ENCODE assay signal across 8 mouse cellular contexts in the genomic region with DNA sequence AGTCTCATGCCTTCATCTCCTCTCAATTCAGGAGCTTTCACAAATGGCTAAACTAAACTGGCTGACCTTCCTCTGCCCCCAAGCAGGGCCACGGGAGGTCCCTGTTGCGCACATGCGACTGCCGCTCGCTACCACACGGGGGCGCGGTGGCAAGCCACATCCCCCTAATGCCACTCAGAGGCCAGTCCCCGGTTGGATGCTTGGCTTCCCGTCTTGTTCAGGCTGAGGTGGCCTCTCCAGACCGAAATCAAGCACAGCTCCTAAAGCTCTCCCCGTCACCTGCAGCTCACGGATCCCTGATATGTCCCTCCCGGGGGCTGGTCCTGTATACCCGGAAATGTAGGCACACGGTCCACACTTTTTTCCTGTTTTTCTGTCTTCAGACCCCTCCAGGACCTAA. TPM values are rescaled to one million over a fixed set of nuclear protein-coding genes. Genes with fewer than 3 reads are reported as not detected.
A peak's percentile ranks its signal among the peaks of the same experiment; 100 is the strongest.
DNase-seq lines count a peak whose midpoint lies in the region; ATAC-seq and TF ChIP-seq lines count a peak whose summit lies in the region.

No protein-coding gene starts in this region.

- DNase-seq in cerebellum, adult 11-12 months: peak; percentile 85
- DNase-seq in forebrain, postnatal 0 days: peak; percentile 85
- DNase-seq in heart, postnatal 36 days: peak; percentile 88 to 89
- peak; percentile 91 for DNase-seq in layer of hippocampus, adult 11-12 months (ENCODE audit: low spot score)
- DNase-seq in liver, postnatal 0 days: peak; percentile 84

- intact Hi-C loops in heart, postnatal 36 days (cut with DNase I): no loop called here

- 2% methylated on average over 16 of the region's 16 CpGs for WGBS in forebrain, postnatal 0 days
- 3% methylated on average over 16 of the region's 16 CpGs for WGBS in liver, postnatal 0 days (ENCODE audit: insufficient replicate concordance)
- WGBS in neural tube, embryonic 13.5 days: under 1% methylated on average over 16 of the region's 16 CpGs

- peak overlapping the region; percentile 98 for H3K4me2 ChIP-seq in forebrain, postnatal 0 days (ENCODE audit: low read depth)
- peak overlapping the region; percentile 85 for H3K4me2 ChIP-seq in liver, postnatal 0 days (ENCODE audit: low read depth, low read length)
- H3K4me2 ChIP-seq in neural tube, embryonic 13.5 days: peak overlapping the region; percentile 96

- TF ChIP-seq EP300 in liver, postnatal 0 days (IDR thresholded peaks at IDR 0.05; ENCODE audit: low read depth): no peak

- peak; percentile 29; the same call in 1 of the 2 replicates for TF ChIP-seq POLR2A in testis, adult 2 months (IDR thresholded peaks at IDR 0.05; ENCODE audit: control insufficient read depth, low read depth, low read length)

- no peaks in the 10 kb centered on the region for H3K9me3 ChIP-seq in E14TG2a.4 (ENCODE audit: low read length)
- H3K9me3 ChIP-seq in forebrain, postnatal 0 days (ENCODE audit: low read length): no peaks in the 10 kb centered on the region
- no peaks in the 10 kb centered on the region for H3K9me3 ChIP-seq in liver, postnatal 0 days (ENCODE audit: low read length)
- no peaks in the 10 kb centered on the region for H3K9me3 ChIP-seq in neural tube, embryonic 13.5 days

- no peaks in the 10 kb centered on the region for H3K36me3 ChIP-seq in E14TG2a.4 (ENCODE audit: insufficient read depth, low read length)
- H3K36me3 ChIP-seq in forebrain, postnatal 0 days (ENCODE audit: insufficient read depth): no peaks in the 10 kb centered on the region
- no peaks in the 10 kb centered on the region for H3K36me3 ChIP-seq in liver, postnatal 0 days (replicated peaks; ENCODE audit: insufficient read depth, low read length)
- no peaks in the 10 kb centered on the region for H3K36me3 ChIP-seq in neural tube, embryonic 13.5 days
- no peaks in the 10 kb centered on the region for H3K36me3 ChIP-seq in testis, adult 2 months (ENCODE audit: control insufficient read depth, insufficient read depth, low read length)

- peak; percentile 42 for ATAC-seq in forebrain, postnatal 0 days
- peak; percentile 49 for ATAC-seq in liver, postnatal 0 days
- peak; percentile 29 for ATAC-seq in neural tube, embryonic 13.5 days (ENCODE audit: low read depth)

- H3K27ac ChIP-seq in forebrain, postnatal 0 days (ENCODE audit: low read depth, low read length): 0 out of 2 replicates have a peak overlapping the region, but pooled peaks have one; percentile 58
- H3K27ac ChIP-seq in liver, postnatal 0 days (ENCODE audit: low read depth): no peak overlapping the region
- peak overlapping the region; percentile 19; the same call in 1 of the 2 replicates for H3K27ac ChIP-seq in neural tube, embryonic 13.5 days (replicated peaks)
- peak overlapping the region; percentile 64 for H3K27ac ChIP-seq in testis, adult 2 months (ENCODE audit: control insufficient read depth, insufficient read depth, low read depth, low read length)

- peak overlapping the region; percentile 74 for H3K4me3 ChIP-seq in E14TG2a.4 (replicated peaks; ENCODE audit: low read length)
- H3K4me3 ChIP-seq in forebrain, postnatal 0 days (ENCODE audit: low read depth, low read length): peak overlapping the region; percentile 67
- peak overlapping the region; percentile 19 for H3K4me3 ChIP-seq in liver, postnatal 0 days (ENCODE audit: low read depth, low read length)
- peak overlapping the region; percentile 66 for H3K4me3 ChIP-seq in neural tube, embryonic 13.5 days
- H3K4me3 ChIP-seq in testis, adult 2 months (ENCODE audit: control insufficient read depth, low read depth, low read length): peak overlapping the region; percentile 60

- H3K4me1 ChIP-seq in E14TG2a.4 (replicated peaks; ENCODE audit: low read depth, low read length): peaks cover 24% of the 10 kb centered on the region
- peaks cover 15% of the 10 kb centered on the region for H3K4me1 ChIP-seq in forebrain, postnatal 0 days (ENCODE audit: insufficient read depth)
- H3K4me1 ChIP-seq in liver, postnatal 0 days (ENCODE audit: insufficient read depth): peaks cover 14% of the 10 kb centered on the region
- peaks cover 31% of the 10 kb centered on the region for H3K4me1 ChIP-seq in neural tube, embryonic 13.5 days (replicated peaks)
- peaks cover 21% of the 10 kb centered on the region for H3K4me1 ChIP-seq in testis, adult 2 months (ENCODE audit: control insufficient read depth, insufficient read depth, low read length)

- peak overlapping the region; percentile 22 for H3K9ac ChIP-seq in forebrain, postnatal 0 days
- H3K9ac ChIP-seq in liver, postnatal 0 days (replicated peaks): peak overlapping the region; percentile 22
- H3K9ac ChIP-seq in neural tube, embryonic 13.5 days: peak overlapping the region; percentile 22; the same call in 1 of the 2 replicates

- peaks cover 90% of the 10 kb centered on the region for H3K27me3 ChIP-seq in E14TG2a.4 (ENCODE audit: insufficient read depth, low read length)
- H3K27me3 ChIP-seq in forebrain, postnatal 0 days (ENCODE audit: insufficient read depth, low read length): no peaks in the 10 kb centered on the region
- H3K27me3 ChIP-seq in liver, postnatal 0 days (ENCODE audit: insufficient read depth, low read length): peaks cover 44% of the 10 kb centered on the region
- peaks cover 31% of the 10 kb centered on the region for H3K27me3 ChIP-seq in neural tube, embryonic 13.5 days
- H3K27me3 ChIP-seq in testis, adult 2 months (ENCODE audit: control insufficient read depth, insufficient read depth, low read length): no peaks in the 10 kb centered on the region

- peak; percentile 88 for TF ChIP-seq CTCF in E14TG2a.4 (conservative IDR thresholded peaks at IDR 0.05; ENCODE audit: low read length)
- TF ChIP-seq CTCF in forebrain, postnatal 0 days (IDR thresholded peaks at IDR 0.05; ENCODE audit: low read depth): peak; percentile 96
- peak; percentile 94 for TF ChIP-seq CTCF in liver, postnatal 0 days (IDR thresholded peaks at IDR 0.05; ENCODE audit: low read depth)
- TF ChIP-seq CTCF in testis, adult 2 months (IDR thresholded peaks at IDR 0.05; ENCODE audit: control insufficient read depth, insufficient read depth, insufficient replicate concordance, low read depth, low read length): peak; percentile 97

RNA-seq across cellular contexts. Expression of a gene that starts 1.1 kb away (rescaled TPM):
- 30.4 and 34.9 TPM in 2 replicates for total RNA-seq in forebrain, postnatal 0 days (2014; rRNA removed)
- polyA plus RNA-seq in forebrain, postnatal 0 days (2015; fragmentation: Nextera tagmentation; extraction: Ambion mirVana): 41.8 and 49.6 TPM in 2 replicates
- total RNA-seq in heart, postnatal 36 days (2021): under 1 TPM; 0.41 to 0.44 TPM
- polyA plus RNA-seq in liver, postnatal 0 days (2015; fragmentation: Nextera tagmentation; extraction: Ambion mirVana): 0.09 and 0.23 TPM in 2 replicates
- 14.9 and 15.8 TPM in 2 replicates for polyA plus RNA-seq in neural tube, embryonic 13.5 days (2015; fragmentation: Nextera tagmentation; extraction: Ambion mirVana)
- 17.9 and 19.7 TPM in 2 replicates for polyA plus RNA-seq in testis, adult 2 months (2012; rRNA removed)

RNA-seq across cellular contexts. Expression of a gene that starts 27.0 kb away (rescaled TPM):
- total RNA-seq in forebrain, postnatal 0 days (2014; rRNA removed): 3.9 and 5.2 TPM in 2 replicates
- 1.1 and 1.5 TPM in 2 replicates for polyA plus RNA-seq in forebrain, postnatal 0 days (2015; fragmentation: Nextera tagmentation; extraction: Ambion mirVana)
- 1 to 10 TPM in 1 of 2 experiments, under 1 TPM in 1; 0.94 to 1.6 TPM for total RNA-seq in heart, postnatal 36 days (2021)
- 0.02 TPM in 1 of 2 replicates, not detected in the other for polyA plus RNA-seq in liver, postnatal 0 days (2015; fragmentation: Nextera tagmentation; extraction: Ambion mirVana)
- polyA plus RNA-seq in neural tube, embryonic 13.5 days (2015; fragmentation: Nextera tagmentation; extraction: Ambion mirVana): 1.6 TPM in 2 replicates
- 0.82 and 1.0 TPM in 2 replicates for polyA plus RNA-seq in testis, adult 2 months (2012; rRNA removed)

RNA-seq across cellular contexts. Expression of a gene that starts 37.7 kb away (rescaled TPM):
- 69.1 and 82.9 TPM in 2 replicates for total RNA-seq in forebrain, postnatal 0 days (2014; rRNA removed)
- 42.8 and 43.5 TPM in 2 replicates for polyA plus RNA-seq in forebrain, postnatal 0 days (2015; fragmentation: Nextera tagmentation; extraction: Ambion mirVana)
- total RNA-seq in heart, postnatal 36 days (2021): 10 to 100 TPM; 74.3 to 87.1 TPM
- 4.6 and 4.8 TPM in 2 replicates for polyA plus RNA-seq in liver, postnatal 0 days (2015; fragmentation: Nextera tagmentation; extraction: Ambion mirVana)
- 91.4 and 94.3 TPM in 2 replicates for polyA plus RNA-seq in neural tube, embryonic 13.5 days (2015; fragmentation: Nextera tagmentation; extraction: Ambion mirVana)
- polyA plus RNA-seq in testis, adult 2 months (2012; rRNA removed): 3.8 and 4.0 TPM in 2 replicates

RNA-seq across cellular contexts. Expression of a gene that starts 57.8 kb away (rescaled TPM):
- total RNA-seq in forebrain, postnatal 0 days (2014; rRNA removed): 66.1 and 68.0 TPM in 2 replicates
- 15.5 and 16.2 TPM in 2 replicates for polyA plus RNA-seq in forebrain, postnatal 0 days (2015; fragmentation: Nextera tagmentation; extraction: Ambion mirVana)
- 10 to 100 TPM; 33.6 to 38.9 TPM for total RNA-seq in heart, postnatal 36 days (2021)
- polyA plus RNA-seq in liver, postnatal 0 days (2015; fragmentation: Nextera tagmentation; extraction: Ambion mirVana): 1.5 TPM in 2 replicates
- 14.5 and 15.8 TPM in 2 replicates for polyA plus RNA-seq in neural tube, embryonic 13.5 days (2015; fragmentation: Nextera tagmentation; extraction: Ambion mirVana)
- 22.6 and 27.9 TPM in 2 replicates for polyA plus RNA-seq in testis, adult 2 months (2012; rRNA removed)

Comparison
In these comparisons a context has a peak if more than half of its experiments do, and no peak if none do; other contexts are left out.
1. H3K4me3 ChIP-seq: peak in every context shown above with its lines; median percentile 74 in E14TG2a.4; 67 in forebrain, postnatal 0 days; 66 in neural tube, embryonic 13.5 days; 60 in testis, adult 2 months; 19 in liver, postnatal 0 days.
2. RNA of a gene that starts 1.1 kb away (polyA plus RNA-seq): 41.8 to 49.6 TPM in forebrain, postnatal 0 days, 17.9 to 19.7 TPM in testis, adult 2 months and 14.9 to 15.8 TPM in neural tube, embryonic 13.5 days; 0.09 to 0.23 TPM in liver, postnatal 0 days; every median in the first group is over 10 times any median in the second.
3. Peak in every context shown above with its lines, with median percentiles within 50 percentile points of each other: CTCF ChIP-seq, DNase-seq, ATAC-seq, H3K4me2 ChIP-seq and H3K9ac ChIP-seq.